13 mouse cellular contexts compared by ENCODE assay signal in the genomic region with DNA sequence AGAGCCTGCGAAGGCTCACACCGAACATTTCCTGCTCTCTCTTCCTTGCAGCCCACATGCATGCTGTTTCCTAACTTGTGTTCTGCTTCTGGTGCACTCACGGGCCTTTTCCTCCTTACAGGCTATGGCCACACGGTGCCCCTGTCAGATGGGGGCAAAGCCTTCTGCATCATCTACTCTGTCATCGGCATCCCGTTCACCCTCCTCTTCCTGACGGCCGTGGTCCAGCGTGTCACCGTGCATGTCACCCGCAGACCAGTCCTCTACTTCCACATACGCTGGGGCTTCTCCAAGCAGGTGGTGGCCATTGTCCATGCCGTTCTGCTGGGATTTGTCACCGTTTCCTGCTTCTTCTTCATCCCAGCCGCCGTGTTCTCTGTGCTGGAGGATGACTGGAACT. TPM values are rescaled to one million over a fixed set of nuclear protein-coding genes. Genes with fewer than 3 reads are reported as not detected.
"Had no signal": no experiment of that assay in that cellular context is flagged by ENCODE, and none has a peak within 500 bp of the region (broad histone marks: within the 10 kb centered on the region; RNA-seq: fewer than 3 reads in every experiment).

No protein-coding gene starts in this region.

- H3K27me3 ChIP-seq: limb, embryonic 12.5 days; limb, embryonic 15.5 days had no signal

- DNase-seq: kidney, postnatal 25 days; left cerebral cortex, postnatal 4 days; liver, postnatal 0 days; lung, embryonic 14.5 days; midbrain, embryonic 14.5 days; thymus, adult 18-20 months; thymus, postnatal 36 days had no signal

- H3K4me3 ChIP-seq: limb, embryonic 12.5 days; limb, embryonic 15.5 days had no signal

- ATAC-seq: liver, postnatal 0 days; lung, postnatal 0 days had no signal

- H3K27ac ChIP-seq: kidney, postnatal 0 days; limb, embryonic 12.5 days; limb, embryonic 15.5 days; liver, embryonic 14.5 days; macrophage had no signal

- H3K36me3 ChIP-seq: limb, embryonic 12.5 days; limb, embryonic 15.5 days had no signal

- H3K9me3 ChIP-seq: limb, embryonic 12.5 days; limb, embryonic 15.5 days had no signal

RNA-seq across cellular contexts. Expression of a gene that starts 29.9 kb away (rescaled TPM):
- polyA plus RNA-seq: macrophage had no signal
